12 mouse cellular contexts compared by ENCODE assay signal in the genomic region with DNA sequence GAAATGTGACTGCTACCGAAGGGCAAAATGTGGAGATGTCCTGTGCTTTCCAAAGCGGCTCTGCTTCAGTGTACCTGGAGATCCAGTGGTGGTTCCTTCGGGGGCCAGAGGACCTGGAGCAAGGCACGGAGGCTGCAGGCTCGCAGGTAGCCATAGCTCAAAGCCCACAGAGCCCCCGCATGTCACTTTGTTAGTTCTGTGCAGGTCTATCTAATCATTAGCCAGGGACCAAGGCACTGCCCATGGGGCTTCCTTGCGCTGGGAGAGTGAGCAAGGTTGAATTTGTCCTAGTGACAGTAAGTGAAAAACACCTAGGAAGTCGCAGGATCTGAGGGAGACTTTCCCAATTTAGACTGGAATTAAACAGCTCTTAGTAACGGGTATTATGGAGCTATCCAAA. TPM values are rescaled to one million over a fixed set of nuclear protein-coding genes. Genes with fewer than 3 reads are reported as not detected.
A peak's percentile ranks its signal among the peaks of the same experiment; 100 is the strongest.
DNase-seq lines count a peak whose midpoint lies in the region; ATAC-seq and TF ChIP-seq lines count a peak whose summit lies in the region.
"Had no signal": no experiment of that assay in that cellular context is flagged by ENCODE, and none has a peak within 500 bp of the region (broad histone marks: within the 10 kb centered on the region; RNA-seq: fewer than 3 reads in every experiment).

No protein-coding gene starts in this region.

- peak overlapping the region; percentile 62 for H3K4me3 ChIP-seq in forebrain, embryonic 13.5 days
- peak overlapping the region; percentile 79 for H3K4me3 ChIP-seq in olfactory bulb, adult 2 months (ENCODE audit: insufficient read depth, low read depth, low read length)

- no peaks in the 10 kb centered on the region for H3K36me3 ChIP-seq in forebrain, embryonic 13.5 days (ENCODE audit: poor library complexity, severe bottlenecking)
- H3K36me3 ChIP-seq: embryonic facial prominence, embryonic 15.5 days had no signal

- TF ChIP-seq CTCF in olfactory bulb, adult 2 months (IDR thresholded peaks at IDR 0.05; ENCODE audit: insufficient read depth, low read depth, low read length): no peak

- no peak overlapping the region for H3K27ac ChIP-seq in forebrain, embryonic 13.5 days
- H3K27ac ChIP-seq in olfactory bulb, adult 2 months (ENCODE audit: insufficient read depth, low read depth, low read length): peak overlapping the region; percentile 84
- H3K27ac ChIP-seq: embryonic facial prominence, embryonic 15.5 days had no signal

- 22% methylated on average over 9 of the region's 9 CpGs for whole genome bisulfite sequencing in forebrain, embryonic 13.5 days
- 30% methylated on average over 9 of the region's 9 CpGs for WGBS in olfactory bulb, adult 2 months

- H3K4me1 ChIP-seq in forebrain, embryonic 13.5 days: peaks cover 19% of the 10 kb centered on the region
- H3K4me1 ChIP-seq in olfactory bulb, adult 2 months (ENCODE audit: control insufficient read depth, insufficient read depth, low read length): peaks cover 6% of the 10 kb centered on the region

- peak; percentile 7 to 35 for DNase-seq in layer of hippocampus, adult 18-20 months (ENCODE audit: low spot score in 2 of 2)
- DNase-seq in layer of hippocampus, postnatal 14 days (ENCODE audit: low spot score in 2 of 2): no peak
- peak; percentile 24 to 26 for DNase-seq in left cerebral cortex, postnatal 36 days (ENCODE audit: low spot score in 2 of 2)
- DNase-seq in lung, postnatal 10 days: no peak
- no peak for DNase-seq in heart, postnatal 10 days
- DNase-seq: gastrocnemius, postnatal 10 days; heart, postnatal 4 days had no signal

- intact Hi-C loops in left cerebral cortex, postnatal 36 days (cut with DNase I): loop anchor here (5.0 kb wide), 1 partner anchor 142 kb away; no protein-coding TSS in a partner anchor
- intact Hi-C loops in heart, postnatal 10 days (cut with DNase I): loop anchor here (5.0 to 10.0 kb wide), 2 partner anchors 152 to 695 kb away; partner anchors contain the start of gene Fbxo48

- H3K27me3 ChIP-seq in forebrain, embryonic 13.5 days: peaks cover 20% of the 10 kb centered on the region
- H3K27me3 ChIP-seq: CH12.LX had no signal

- no peak for TF ChIP-seq POLR2A in olfactory bulb, adult 2 months (IDR thresholded peaks at IDR 0.05; ENCODE audit: insufficient read depth, low read depth, low read length)

- no peak for ATAC-seq in forebrain, embryonic 13.5 days

- no peaks in the 10 kb centered on the region for H3K9me3 ChIP-seq in forebrain, embryonic 13.5 days (replicated peaks)
- H3K9me3 ChIP-seq: embryonic facial prominence, embryonic 15.5 days had no signal

- peak overlapping the region; percentile 45 for H3K9ac ChIP-seq in forebrain, embryonic 13.5 days

- H3K4me2 ChIP-seq in forebrain, embryonic 13.5 days: peak overlapping the region; percentile 76

RNA-seq across cellular contexts. Expression of gene Vstm2a, which starts 2.4 kb away (rescaled TPM):
- total RNA-seq in layer of hippocampus, adult 18-20 months (2021): 100 to 1,000 TPM; 155 to 156 TPM
- 100 to 1,000 TPM; 114 to 130 TPM for total RNA-seq in layer of hippocampus, postnatal 14 days (2021)
- 26.1 and 30.4 TPM in 2 replicates for polyA plus RNA-seq in forebrain, embryonic 13.5 days (2015; fragmentation: Nextera tagmentation; extraction: Ambion mirVana)
- 100 to 1,000 TPM; 139 to 144 TPM for total RNA-seq in left cerebral cortex, postnatal 36 days (2021)
- not detected in 2 replicates for polyA plus RNA-seq in olfactory bulb, adult 2 months (2012; ENCODE audit: insufficient read depth, insufficient read length, low replicate concordance, missing spikeins)
- total RNA-seq in heart, postnatal 10 days (2021): not detected
- total RNA-seq: CH12.LX; liver, adult 2 months had no signal
- polyA plus RNA-seq: liver, adult 2 months had no signal

Comparison
In these comparisons a context has a peak if more than half of its experiments do, and no peak if none do; other contexts are left out.
1. DNase-seq: peak in layer of hippocampus, adult 18-20 months (2 of 2) and left cerebral cortex, postnatal 36 days (2 of 2); none in layer of hippocampus, postnatal 14 days (0 of 2), lung, postnatal 10 days (single experiment) and heart, postnatal 10 days (0 of 2).
2. RNA of gene Vstm2a, which starts 2.4 kb away (total RNA-seq): 155 to 156 TPM in layer of hippocampus, adult 18-20 months, 139 to 144 TPM in left cerebral cortex, postnatal 36 days and 114 to 130 TPM in layer of hippocampus, postnatal 14 days; not detected in heart, postnatal 10 days; every median in the first group is over 100 times any median in the second.